Mouse (Mus musculus) cortical plate, adult 2 months (tissue): Measurements from ENCODE around the gene Ntn4. TPM values are rescaled to one million over a fixed set of nuclear protein-coding genes. Genes with fewer than 3 reads are reported as not detected.

Source experiments
- H3K27ac ChIP-seq: fragments of 200-500 bp; 2 replicates; pipeline ENCODE4 v1.5.1; 2012; ENCODE audit warnings: low read length, control low read depth, inconsistent platforms; ENCODE audit not compliant: insufficient read depth
- H3K4me1 ChIP-seq: fragments of 200-500 bp; 2 replicates; pipeline ENCODE4 v1.6.1; 2011; ENCODE audit warnings: low read length; ENCODE audit not compliant: control insufficient read depth, insufficient read depth
- H3K4me3 ChIP-seq: fragments of 200-500 bp; 2 replicates; pipeline ENCODE4 v1.5.1; 2011; ENCODE audit warnings: mild to moderate bottlenecking, low read length, control low read depth; ENCODE audit not compliant: insufficient read depth
- CTCF ChIP-seq: fragments of 200-500 bp; IDR thresholded peaks from 2 replicates; pipeline ENCODE4 v1.5.1; 2011; ENCODE audit warnings: mild to moderate bottlenecking, control low read depth, low read length; ENCODE audit not compliant: insufficient read depth; ENCODE audit errors: extremely low read depth
- POLR2A ChIP-seq: fragments of 200-500 bp; IDR thresholded peaks from 2 replicates; pipeline ENCODE4 v1.6.1; 2011; ENCODE audit warnings: mild to moderate bottlenecking, low read length, control low read depth; ENCODE audit not compliant: insufficient read depth; ENCODE audit errors: extremely low read depth
- polyA plus RNA-seq: library from polyadenylated mRNA; depleted of rRNA; stranded (reverse); fragments of >200 nt; gene quantifications from 2 replicates; pipeline ENCODE4 v1.2.3, GENCODE M21; 2012

Ntn4 gene
- polyA plus RNA-seq, 1 experiment, result 5.7 TPM

- Histone ChIP-seq H3K4me3 (no peak overlapping the region), H3K27ac (no peak overlapping the region), H3K4me1 (no peaks in the 10 kb centered on the region; the same call in 1 of the 2 replicates)
- TF ChIP-seq CTCF (no peak), POLR2A (no peak)
These were observed 102.1 kb downstream of the Ntn4 start for GRCm38 (mm10) chr10:93742598-93742997.

GRCm38 (mm10) chr10:93749267-93750192 lies 109.0 kb downstream of the Ntn4 start:
- H3K4me1 ChIP-seq, result no peaks in the 10 kb centered on the region
- TF ChIP-seq POLR2A (no peak), CTCF (no peak)
- no peak overlapping the region for H3K4me3 ChIP-seq
- H3K27ac ChIP-seq, result no peak overlapping the region; the same call in 1 of the 2 replicates

GRCm38 (mm10) chr10:93751302-93751701 lies 110.8 kb downstream of the Ntn4 start:
- TF ChIP-seq CTCF (no peak), POLR2A (no peak)
- Histone ChIP-seq H3K4me3 (no peak overlapping the region), H3K4me1 (no peaks in the 10 kb centered on the region), H3K27ac (no peak overlapping the region)

GRCm38 (mm10) chr10:93753711-93754391 lies 113.4 kb downstream of the Ntn4 start:
- no peak overlapping the region for H3K4me3 ChIP-seq
- no peak overlapping the region for H3K27ac ChIP-seq
- no peaks in the 10 kb centered on the region for H3K4me1 ChIP-seq
- TF ChIP-seq CTCF, result no peak
- no peak for TF ChIP-seq POLR2A

- no peak overlapping the region for H3K27ac ChIP-seq
- no peak overlapping the region for H3K4me3 ChIP-seq
- TF ChIP-seq POLR2A (no peak), CTCF (no peak)
- peaks cover 2% of the 10 kb centered on the region; the same call in 1 of the 2 replicates for H3K4me1 ChIP-seq
These were observed 115.7 kb downstream of the Ntn4 start for GRCm38 (mm10) chr10:93756211-93756610.

- Histone ChIP-seq H3K4me3 (no peak overlapping the region), H3K27ac (no peak overlapping the region), H3K4me1 (peaks cover 2% of the 10 kb centered on the region; the same call in 1 of the 2 replicates)
- TF ChIP-seq POLR2A, result no peak
- TF ChIP-seq CTCF, result no peak
These were observed 119.2 kb downstream of the Ntn4 start for GRCm38 (mm10) chr10:93759644-93760043.

GRCm38 (mm10) chr10:93760429-93760828 lies 119.9 kb downstream of the Ntn4 start:
- no peak overlapping the region for H3K27ac ChIP-seq
- TF ChIP-seq POLR2A, result no peak
- no peak for TF ChIP-seq CTCF

GRCm38 (mm10) chr10:93763074-93763473 lies 122.6 kb downstream of the Ntn4 start:
- no peak for TF ChIP-seq POLR2A
- peak; percentile 35; the same call in 1 of the 2 replicates for TF ChIP-seq CTCF
- Histone ChIP-seq H3K4me3 (no peak overlapping the region), H3K27ac (no peak overlapping the region), H3K4me1 (peaks cover 2% of the 10 kb centered on the region; the same call in 1 of the 2 replicates)

More at GRCm38 (mm10) chr10:93760429-93760828, 119.9 kb downstream of the Ntn4 start:
- Histone ChIP-seq H3K4me3 (no peak overlapping the region), H3K4me1 (peaks cover 2% of the 10 kb centered on the region; the same call in 1 of the 2 replicates)

- H3K4me1 ChIP-seq, result no peaks in the 10 kb centered on the region; the same call in 1 of the 2 replicates
- TF ChIP-seq POLR2A (no peak), CTCF (no peak)
- no peak overlapping the region for H3K27ac ChIP-seq
- H3K4me3 ChIP-seq, result no peak overlapping the region
These were observed 125.7 kb downstream of the Ntn4 start for GRCm38 (mm10) chr10:93766221-93766620.

GRCm38 (mm10) chr10:93767245-93767644 lies 126.8 kb downstream of the Ntn4 start:
- H3K27ac ChIP-seq, result no peak overlapping the region
- no peaks in the 10 kb centered on the region for H3K4me1 ChIP-seq
- H3K4me3 ChIP-seq, result no peak overlapping the region
- no peak for TF ChIP-seq POLR2A
- TF ChIP-seq CTCF, result no peak
